Mouse (Mus musculus) adrenal gland, adult 2 months (tissue): ENCODE measurements at regions not wholly inside any gene's neighbourhood (a gene's known extent, or its start where the extent isn't known, plus 50 kb on each side); places are given as distances from the start of the nearest gene placed in this dataset.

Experiments
- DNase-seq: peaks from one replicate; pipeline ENCODE4 v3.0.0; 2021

DNA sequence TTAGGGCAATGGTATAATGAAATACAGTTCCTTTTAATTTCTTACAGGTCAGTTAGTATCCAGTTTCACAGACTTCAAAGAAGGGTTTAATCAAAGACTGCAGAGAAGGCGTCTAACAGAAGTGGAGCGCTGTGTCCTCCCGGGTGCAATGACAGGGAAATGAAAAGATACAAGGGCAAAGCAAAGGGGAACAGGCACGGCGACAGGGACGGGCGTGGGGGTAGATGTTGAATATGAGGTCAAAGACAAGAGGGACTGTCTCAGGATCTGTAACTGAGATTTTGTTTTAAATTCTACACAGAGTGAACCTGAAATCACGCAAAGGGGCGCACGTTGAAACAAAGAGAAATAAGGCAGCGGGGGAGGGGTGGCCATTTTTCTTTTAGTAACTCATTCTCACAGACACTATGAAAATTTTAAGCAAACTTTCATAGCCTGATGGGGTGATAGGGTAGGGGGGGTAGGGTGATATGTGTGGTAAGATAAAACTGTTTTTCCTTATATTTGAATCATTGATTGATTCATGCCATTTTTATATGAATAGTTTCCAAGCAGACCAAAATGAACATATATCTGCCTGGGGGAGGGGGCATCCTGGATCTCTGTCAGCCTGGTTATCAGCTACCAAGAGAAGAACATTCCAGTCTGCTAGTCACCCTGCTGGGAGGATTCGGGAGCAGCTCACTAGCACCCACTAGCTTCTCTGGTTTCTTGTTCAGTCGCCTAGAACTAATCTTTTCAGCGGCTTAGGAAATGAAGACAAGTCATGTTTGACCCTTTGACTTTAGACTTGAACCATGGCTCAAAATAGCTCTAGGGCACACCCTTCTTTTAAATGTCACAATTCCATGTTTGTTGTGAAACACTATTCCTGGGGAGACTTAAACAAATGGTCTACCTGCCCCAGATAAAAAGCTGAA is 139.1 kb upstream of the Map3k7 start:
- DNase-seq: no peak

DNA sequence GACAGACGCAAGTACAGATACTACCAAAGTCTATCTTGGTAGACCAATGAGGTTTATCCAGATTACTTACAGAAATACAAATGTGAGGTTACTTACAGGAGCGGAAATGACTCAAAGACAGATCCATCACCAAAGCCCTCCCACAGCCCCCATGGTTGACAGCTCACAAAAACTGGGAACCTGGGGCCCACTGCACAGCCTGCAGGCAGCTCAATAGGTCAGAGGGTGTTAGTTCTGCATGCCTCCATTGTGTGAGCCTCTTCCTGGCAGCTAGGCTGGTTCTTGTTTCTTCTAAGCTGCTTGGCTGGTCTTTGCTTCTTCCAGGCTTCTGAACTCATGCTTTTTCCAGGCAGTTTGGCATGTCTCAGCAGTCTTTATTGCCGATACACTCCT is 138.5 kb upstream of the Map3k7 start:
- no peak for DNase-seq

- DNase-seq: no peak
Measured at GRCm38 (mm10) chr4:31826661-31827060, 137.2 kb upstream of the Map3k7 start.

GRCm38 (mm10) chr4:31827266-31827665 is 136.6 kb upstream of the Map3k7 start:
- peak; percentile 7 for DNase-seq

DNA sequence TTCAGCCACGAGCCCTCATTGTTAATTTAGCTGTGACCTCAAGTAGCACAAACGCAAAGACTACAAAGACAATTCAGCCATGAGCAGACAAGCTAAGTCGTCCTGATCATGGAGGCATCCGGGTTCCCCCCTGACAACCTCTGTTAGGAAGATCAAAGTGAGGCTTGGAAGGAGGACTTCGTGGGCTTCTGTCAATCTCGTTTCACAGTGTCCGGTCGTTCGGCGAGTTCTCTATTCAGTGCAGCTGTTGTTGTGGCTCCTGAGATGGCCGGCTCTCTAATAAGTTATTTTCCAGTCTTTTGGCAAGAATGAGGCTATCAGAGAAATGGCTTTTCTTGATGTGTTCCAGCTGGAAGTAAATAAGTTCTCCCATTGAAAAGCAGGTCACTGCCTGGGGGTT is 133.7 kb upstream of the Map3k7 start:
- DNase-seq: no peak

DNA sequence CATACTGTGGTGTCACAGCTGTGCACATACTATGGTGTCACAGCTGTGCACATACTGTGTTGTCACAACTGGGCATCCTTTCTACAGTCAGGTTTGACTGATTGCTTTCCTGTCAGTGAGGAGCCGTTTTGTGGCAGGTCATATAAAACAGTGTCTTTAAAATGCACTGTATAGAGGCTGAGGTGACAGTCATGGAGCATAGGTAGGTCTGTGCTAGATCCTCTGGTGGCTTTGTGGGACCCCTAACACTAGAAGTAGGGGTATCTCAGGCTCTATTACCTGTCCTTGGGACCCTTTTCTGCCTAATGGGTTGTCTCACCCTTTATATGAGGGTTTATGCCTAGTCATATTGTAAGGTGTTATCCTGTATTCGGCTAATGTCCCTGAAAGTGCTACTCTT is 132.4 kb upstream of the Map3k7 start:
- DNase-seq: no peak

DNA sequence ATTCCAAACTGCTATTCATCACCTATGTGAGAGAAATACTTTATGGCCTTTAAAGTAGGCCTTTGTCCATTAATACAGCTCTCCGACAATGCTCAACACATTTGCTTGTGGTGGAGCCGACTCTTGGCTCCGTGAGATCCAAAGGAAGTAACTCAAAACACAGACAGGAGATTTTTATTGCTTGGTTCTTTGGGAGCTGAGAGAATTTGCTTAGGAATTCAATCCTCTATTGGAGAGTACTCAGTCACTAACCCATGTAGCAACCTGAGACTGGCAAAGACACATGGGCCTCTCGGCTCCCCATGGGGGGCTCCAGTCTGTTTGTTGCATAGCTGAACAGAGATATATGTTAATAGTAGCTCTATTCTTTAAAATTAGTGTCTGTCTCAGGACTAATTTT is 130.1 kb upstream of the Map3k7 start:
- no peak for DNase-seq

- no peak for DNase-seq
Measured at GRCm38 (mm10) chr4:31835051-31835450, 128.8 kb upstream of the Map3k7 start.

GRCm38 (mm10) chr4:31838592-31838991 is 125.3 kb upstream of the Map3k7 start:
- DNase-seq: no peak

DNA sequence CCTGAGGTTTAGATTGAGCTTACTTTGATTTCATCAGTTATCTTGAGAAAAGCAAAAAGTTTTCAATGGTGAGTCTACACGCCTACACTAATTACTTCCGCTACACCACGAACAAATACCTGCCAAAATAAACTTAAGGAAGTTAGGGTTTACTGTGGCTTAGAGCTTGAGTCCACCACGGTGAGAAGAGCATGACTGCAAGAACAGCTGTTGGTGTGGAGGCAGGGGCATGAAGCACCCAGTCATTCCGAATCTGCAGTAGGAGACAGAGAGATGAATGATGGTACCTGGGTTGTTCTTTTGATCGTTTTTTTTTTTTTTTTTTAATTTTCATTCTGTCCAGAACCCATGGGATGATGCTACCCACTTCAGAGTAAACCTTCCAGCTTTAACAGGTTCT is 114.1 kb upstream of the Map3k7 start:
- DNase-seq: no peak

GRCm38 (mm10) chr4:31851006-31851405 is 112.9 kb upstream of the Map3k7 start:
- DNase-seq: peak; percentile 13

DNA sequence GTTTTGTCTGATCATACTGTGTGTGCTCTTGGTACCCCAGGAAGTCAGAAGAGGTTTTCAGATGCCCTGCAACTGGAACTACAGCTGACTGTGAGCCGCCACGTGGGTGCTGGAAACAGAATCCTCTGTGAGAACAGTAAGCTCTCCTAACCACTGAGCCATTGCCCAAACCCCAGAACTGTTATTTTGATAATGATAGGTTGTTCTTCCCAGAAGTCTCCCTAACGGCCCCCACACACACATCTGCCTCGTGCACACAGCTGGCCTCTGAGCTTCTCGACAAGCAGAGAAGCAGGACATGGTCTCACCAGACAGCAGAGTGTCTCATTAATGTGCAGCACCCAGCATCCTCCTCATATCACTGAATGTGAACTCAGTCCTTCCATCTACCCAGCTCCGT is 110.0 kb upstream of the Map3k7 start:
- DNase-seq: no peak

- no peak for DNase-seq
Measured at GRCm38 (mm10) chr4:31860389-31860788, 103.5 kb upstream of the Map3k7 start.

DNA sequence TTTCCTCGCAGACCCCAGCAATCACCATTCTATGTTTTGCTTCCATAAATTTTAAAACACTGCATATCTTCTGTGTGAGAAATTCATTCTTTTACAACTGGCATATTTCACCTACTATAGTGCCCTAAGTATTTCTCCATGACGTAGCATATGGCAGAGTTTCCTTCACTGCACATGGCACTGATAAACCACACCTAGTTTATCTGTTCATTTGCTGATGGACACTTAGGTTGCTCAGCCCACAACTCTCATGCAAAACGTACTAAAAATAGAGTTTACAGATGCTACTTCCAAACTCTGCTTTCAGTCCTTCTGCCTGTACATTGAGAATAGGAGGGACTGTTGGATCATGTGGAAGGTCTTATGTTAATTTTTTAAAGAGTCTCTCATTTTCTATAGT is 102.7 kb upstream of the Map3k7 start:
- DNase-seq: no peak

GRCm38 (mm10) chr4:31872985-31873983 is 90.6 kb upstream of the Map3k7 start:
- peak; percentile 36 for DNase-seq

DNA sequence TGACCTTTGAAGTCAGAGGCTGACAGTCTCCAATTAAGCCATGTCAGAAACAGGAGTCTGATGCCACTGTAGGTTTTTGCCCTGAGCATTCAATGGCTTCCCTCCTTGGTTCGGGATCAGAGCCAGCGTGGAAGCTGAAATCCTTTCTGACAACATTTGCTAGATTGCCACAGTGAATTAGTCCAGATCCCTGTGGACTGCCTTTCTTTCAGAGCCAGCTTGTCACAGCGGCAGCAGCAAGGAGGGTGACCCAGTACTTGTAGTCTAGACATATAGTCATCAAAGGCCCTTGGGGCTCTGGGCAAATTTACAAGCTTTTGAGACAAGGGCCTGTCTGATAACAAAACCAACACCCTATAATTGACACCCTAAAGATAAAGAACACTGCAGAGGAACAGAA is 86.5 kb upstream of the Map3k7 start:
- no peak for DNase-seq

- DNase-seq: no peak
Measured at GRCm38 (mm10) chr4:31878493-31879191, 85.3 kb upstream of the Map3k7 start.

DNA sequence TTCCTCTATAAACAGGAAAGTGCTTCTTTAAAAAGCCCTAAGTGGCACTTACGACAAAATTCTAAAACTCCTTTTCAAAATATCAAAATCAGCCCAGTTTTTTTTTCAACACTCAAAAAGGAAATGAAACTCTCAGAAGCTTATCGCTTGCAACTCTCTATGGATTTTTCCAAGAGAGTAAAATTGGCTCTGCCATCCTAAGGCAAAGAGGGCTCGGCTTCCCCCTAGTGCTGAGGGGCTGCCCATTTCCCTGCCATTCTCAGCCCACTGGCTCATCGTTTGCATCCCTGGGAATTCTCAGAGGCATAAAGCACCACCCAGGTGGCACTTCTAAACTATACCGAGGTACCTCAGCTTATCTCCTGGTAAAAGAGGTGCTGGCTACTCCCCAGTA is 84.7 kb upstream of the Map3k7 start:
- DNase-seq: no peak

- no peak for DNase-seq
Measured at GRCm38 (mm10) chr4:31880213-31880612, 83.7 kb upstream of the Map3k7 start.

- DNase-seq: no peak
Measured at GRCm38 (mm10) chr4:31889673-31890072, 74.2 kb upstream of the Map3k7 start.

- DNase-seq: no peak
Measured at GRCm38 (mm10) chr4:31909086-31909673, 54.7 kb upstream of the Map3k7 start.
